Mouse (Mus musculus): ENCODE data around the gene Ncstn. TPM values are rescaled to one million over a fixed set of nuclear protein-coding genes. Genes with fewer than 3 reads are reported as not detected.

Ncstn gene
- polyA plus RNA-seq, 1 experiment: 7.6 TPM

DNA sequence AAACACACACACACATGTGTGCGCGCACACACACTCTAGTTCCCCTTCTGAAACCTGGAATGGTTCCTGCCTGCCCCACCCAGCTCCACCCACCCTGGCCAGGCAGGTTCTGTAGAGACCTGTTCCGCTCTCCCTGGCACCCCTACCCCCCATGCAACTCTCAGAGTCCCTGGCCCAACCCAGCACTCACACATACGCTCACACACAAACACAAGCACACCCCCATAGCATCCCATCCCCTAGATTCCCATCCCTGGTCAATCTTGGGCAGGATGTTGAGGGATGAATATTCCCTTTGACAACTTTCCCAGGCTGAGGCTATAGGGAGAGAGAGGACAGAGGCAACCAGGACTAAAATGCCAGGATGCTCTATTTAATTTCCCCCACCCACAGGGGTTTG lies 63.3 kb downstream of the Ncstn start:
- peaks cover 9% of the 10 kb centered on the region for H3K27me3 ChIP-seq (replicated peaks)
- peaks cover 54% of the 10 kb centered on the region for H3K4me1 ChIP-seq
- TF ChIP-seq GATA1 (IDR thresholded peaks at IDR 0.05; ENCODE audit: borderline replicate concordance, low read length) (no peak), FLI1 (IDR thresholded peaks at IDR 0.05; ENCODE audit: low read length) (no peak)
- no peaks in the 10 kb centered on the region for H3K36me3 ChIP-seq (replicated peaks; ENCODE audit: low read length)
- no peaks in the 10 kb centered on the region for H3K9me3 ChIP-seq
- H3K4me3 ChIP-seq (replicated peaks): no peak overlapping the region

- TF ChIP-seq FLI1 (IDR thresholded peaks at IDR 0.05; ENCODE audit: low read length) (no peak), GATA1 (IDR thresholded peaks at IDR 0.05; ENCODE audit: borderline replicate concordance, low read length) (no peak)
Measured at GRCm38 (mm10) chr1:172018336-172019311, 64.0 kb downstream of the Ncstn start.

DNA sequence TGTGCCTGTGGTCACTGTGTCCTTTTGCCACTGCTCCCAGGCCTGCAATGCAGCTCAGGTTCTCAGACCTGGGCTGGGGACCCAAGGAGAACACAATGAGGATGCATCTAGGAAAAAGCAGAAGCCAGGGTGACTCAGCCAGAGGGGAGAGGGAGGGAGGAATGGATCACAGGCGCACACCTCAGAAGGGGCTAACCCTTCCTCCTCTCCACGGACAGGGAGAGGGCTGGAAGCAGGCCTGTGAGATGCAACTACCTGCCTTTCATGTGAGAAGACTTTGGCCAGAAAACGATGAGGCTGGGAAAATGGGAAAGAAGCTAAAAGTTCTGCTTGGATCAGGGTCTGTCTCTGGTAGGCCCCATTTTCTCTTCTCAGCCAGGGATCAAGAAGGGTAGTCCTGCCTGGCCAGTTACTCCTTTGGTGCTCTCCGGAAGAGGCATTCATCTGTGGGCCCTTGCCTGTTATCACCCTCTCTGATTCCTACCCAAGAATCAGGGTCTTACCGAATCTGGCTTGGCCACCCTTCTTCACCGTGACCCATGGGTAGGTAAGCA lies 65.0 kb downstream of the Ncstn start:
- Histone ChIP-seq H3K36me3 (replicated peaks; ENCODE audit: low read length) (no peaks in the 10 kb centered on the region), H3K27me3 (replicated peaks) (peaks cover 5% of the 10 kb centered on the region), H3K9me3 (no peaks in the 10 kb centered on the region), H3K4me3 (replicated peaks) (no peak overlapping the region), H3K4me1 (peaks cover 54% of the 10 kb centered on the region)
- no peak for TF ChIP-seq GATA1 (IDR thresholded peaks at IDR 0.05; ENCODE audit: borderline replicate concordance, low read length)
- no peak for TF ChIP-seq FLI1 (IDR thresholded peaks at IDR 0.05; ENCODE audit: low read length)

More at GRCm38 (mm10) chr1:172018336-172019311, 64.0 kb downstream of the Ncstn start:
- Histone ChIP-seq H3K9me3 (no peaks in the 10 kb centered on the region), H3K36me3 (replicated peaks; ENCODE audit: low read length) (no peaks in the 10 kb centered on the region), H3K27me3 (replicated peaks) (peaks cover 8% of the 10 kb centered on the region), H3K4me1 (peaks cover 54% of the 10 kb centered on the region), H3K4me3 (replicated peaks) (no peak overlapping the region)

DNA sequence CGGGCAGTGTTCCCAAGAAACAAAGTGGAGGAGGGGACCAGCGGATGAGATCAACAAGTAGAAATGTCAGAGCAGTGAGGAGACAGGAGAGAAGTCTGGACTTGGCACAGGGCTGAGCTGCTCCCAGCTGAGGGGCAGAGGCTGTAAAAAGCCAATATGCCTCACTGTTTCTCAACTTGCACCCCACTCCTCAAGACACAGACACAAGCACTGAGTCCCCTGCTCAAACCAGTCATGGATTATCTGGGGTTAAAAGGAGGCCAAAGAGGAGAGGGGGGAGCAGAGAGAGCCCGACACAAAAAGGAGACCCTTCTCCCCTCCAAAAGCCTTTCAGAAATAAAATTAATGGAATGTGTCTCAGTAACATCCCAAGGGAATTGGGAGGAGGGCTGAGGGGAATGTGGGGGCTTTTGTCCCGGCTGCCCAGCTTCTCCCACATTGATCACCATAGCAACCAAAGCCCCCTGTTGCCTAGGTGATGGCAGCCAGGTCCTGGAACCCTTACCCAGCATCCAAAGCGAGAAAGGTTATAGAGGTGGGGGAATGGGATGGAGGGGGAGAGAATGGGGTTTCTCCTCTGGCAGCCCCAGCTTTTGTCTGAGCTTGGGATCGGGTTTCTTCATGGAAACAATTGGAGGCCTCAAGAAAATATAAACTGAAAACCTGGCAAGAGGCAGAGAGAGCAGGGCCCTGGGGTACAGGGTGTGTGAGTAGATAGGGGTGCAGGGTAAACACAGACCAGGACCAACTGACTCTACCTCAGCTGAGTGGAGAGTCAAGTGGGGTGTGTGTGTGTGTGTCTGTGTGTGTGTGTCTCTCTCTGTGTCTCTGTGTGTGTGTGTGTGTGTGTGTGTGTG lies 65.7 kb downstream of the Ncstn start:
- Histone ChIP-seq H3K9me3 (no peaks in the 10 kb centered on the region), H3K4me3 (replicated peaks) (no peak overlapping the region), H3K4me1 (peaks cover 58% of the 10 kb centered on the region), H3K36me3 (replicated peaks; ENCODE audit: low read length) (no peaks in the 10 kb centered on the region), H3K27me3 (replicated peaks) (peaks cover 5% of the 10 kb centered on the region)
- TF ChIP-seq FLI1 (IDR thresholded peaks at IDR 0.05; ENCODE audit: low read length) (no peak), GATA1 (IDR thresholded peaks at IDR 0.05; ENCODE audit: borderline replicate concordance, low read length) (no peak)

DNA sequence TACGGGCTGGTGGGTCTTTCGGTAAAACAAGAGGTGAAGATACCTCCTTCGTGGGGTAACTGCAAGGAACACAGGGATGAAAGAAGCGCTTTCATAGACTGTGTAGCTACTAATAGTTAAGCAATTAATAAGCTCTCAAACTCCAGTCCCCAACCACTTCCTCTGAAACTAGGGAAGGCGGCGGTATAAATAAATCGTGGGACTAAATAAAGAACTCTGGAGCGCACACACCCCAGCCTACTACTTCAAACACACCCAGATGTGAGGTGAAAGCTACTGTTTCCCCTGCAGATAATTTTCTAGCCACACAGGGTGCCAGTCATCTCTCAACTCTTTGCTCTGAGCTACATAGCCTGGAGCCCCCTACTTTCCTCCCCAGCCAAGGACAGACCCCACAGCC lies 66.6 kb downstream of the Ncstn start:
- Histone ChIP-seq H3K9me3 (no peaks in the 10 kb centered on the region), H3K4me1 (peaks cover 58% of the 10 kb centered on the region), H3K4me3 (replicated peaks) (peak overlapping the region; percentile 69), H3K27me3 (replicated peaks) (peaks cover 4% of the 10 kb centered on the region), H3K36me3 (replicated peaks; ENCODE audit: low read length) (no peaks in the 10 kb centered on the region)
- TF ChIP-seq GATA1 (IDR thresholded peaks at IDR 0.05; ENCODE audit: borderline replicate concordance, low read length) (no peak), FLI1 (IDR thresholded peaks at IDR 0.05; ENCODE audit: low read length) (no peak)

Other genes starting within 250 kb of the Ncstn start
- 1.2 and 4.2 TPM in 2 replicates for gene Cd84, start 243.1 kb downstream of the Ncstn start, polyA plus RNA-seq (2012; ENCODE audit: insufficient read depth, low replicate concordance)
- 0.36 TPM in 1 of 2 replicates, not detected in the other for gene Gm10521, start 187.1 kb downstream of the Ncstn start, polyA plus RNA-seq (2012; ENCODE audit: insufficient read depth, low replicate concordance)
- not detected in 2 replicates for gene Slamf6, start 165.3 kb downstream of the Ncstn start, polyA plus RNA-seq (2012; ENCODE audit: insufficient read depth, low replicate concordance)
- 3.2 TPM in 1 of 2 replicates, not detected in the other for gene Vangl2, start 54.4 kb downstream of the Ncstn start, polyA plus RNA-seq (2012; ENCODE audit: insufficient read depth, low replicate concordance)
- not detected in 2 replicates for gene Nhlh1, start 25.2 kb downstream of the Ncstn start, polyA plus RNA-seq (2012; ENCODE audit: insufficient read depth, low replicate concordance)
- 2.9 and 15.6 TPM in 2 replicates for gene Copa, start 266 bp downstream of the Ncstn start, polyA plus RNA-seq (2012; ENCODE audit: insufficient read depth, low replicate concordance)
- 4.1 and 18.9 TPM in 2 replicates for gene Pex19, start 44.0 kb upstream of the Ncstn start, polyA plus RNA-seq (2012; ENCODE audit: insufficient read depth, low replicate concordance)
- gene Dcaf8, start 65.3 kb upstream of the Ncstn start, polyA plus RNA-seq (2012; ENCODE audit: insufficient read depth, low replicate concordance): 15.0 and 34.6 TPM in 2 replicates
- gene Pea15a, start 124.0 kb upstream of the Ncstn start, polyA plus RNA-seq (2012; ENCODE audit: insufficient read depth, low replicate concordance): 6.9 and 11.9 TPM in 2 replicates
- gene Casq1, start 137.1 kb upstream of the Ncstn start, polyA plus RNA-seq (2012; ENCODE audit: insufficient read depth, low replicate concordance): not detected in 2 replicates
- gene Atp1a4, start 175.6 kb upstream of the Ncstn start, polyA plus RNA-seq (2012; ENCODE audit: insufficient read depth, low replicate concordance): not detected in 2 replicates
- 18.9 and 46.3 TPM in 2 replicates for gene Igsf8, start 178.8 kb upstream of the Ncstn start, polyA plus RNA-seq (2012; ENCODE audit: insufficient read depth, low replicate concordance)
- gene Atp1a2, start 215.3 kb upstream of the Ncstn start, polyA plus RNA-seq (2012; ENCODE audit: insufficient read depth, low replicate concordance): 0.03 TPM in 1 of 2 replicates, not detected in the other
- 0.13 TPM in 1 of 2 replicates, not detected in the other for gene Kcnj9, start 246.5 kb upstream of the Ncstn start, polyA plus RNA-seq (2012; ENCODE audit: insufficient read depth, low replicate concordance)